Mouse (Mus musculus) heart, adult 2 months (tissue): Measurements from ENCODE around the gene Snd1.

Experiments used
- CTCF ChIP-seq: fragments of 200-600 bp; IDR thresholded peaks from 2 replicates; pipeline ENCODE4 v1.8.1; 2022; ENCODE audit warnings: antibody characterized with exemption, mild to moderate bottlenecking, moderate library complexity
- POLR2A ChIP-seq: fragments of 200-500 bp; IDR thresholded peaks from 2 replicates; pipeline ENCODE4 v1.6.1; 2011; ENCODE audit warnings: mild to moderate bottlenecking, low read depth, low read length, control low read depth; ENCODE audit not compliant: insufficient read depth

DNA sequence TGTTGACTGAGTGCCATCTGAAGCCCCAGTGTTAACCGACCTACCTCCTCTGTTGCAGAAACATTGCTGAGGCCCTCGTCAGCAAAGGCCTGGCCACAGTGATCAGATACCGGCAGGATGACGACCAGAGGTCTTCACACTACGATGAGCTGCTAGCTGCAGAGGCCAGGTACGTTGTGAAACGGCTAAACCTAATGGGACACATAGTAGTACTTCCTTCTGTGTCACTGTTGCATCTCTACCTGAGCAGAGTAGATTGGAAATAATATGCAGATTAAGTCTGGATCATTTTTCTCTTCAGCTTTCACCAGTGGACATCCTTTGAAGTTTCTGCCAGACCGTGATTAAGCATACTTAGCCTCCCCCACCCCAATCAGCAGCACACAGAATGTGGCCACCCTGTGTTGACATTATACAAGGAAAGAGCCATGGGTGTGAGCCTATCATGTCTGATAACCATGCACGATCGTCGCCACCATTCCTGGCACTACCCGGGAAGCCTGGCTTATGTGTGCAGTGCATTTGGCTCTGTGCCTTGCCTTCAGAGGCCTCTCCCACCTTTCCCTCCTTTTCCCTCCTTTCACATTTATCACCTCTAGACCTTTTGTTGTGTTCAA is 232.1 kb downstream of the Snd1 start:
- no peak for TF ChIP-seq POLR2A
- no peak for TF ChIP-seq CTCF
